Mouse (Mus musculus) midbrain, embryonic 12.5 days (tissue): ENCODE results near the gene Olfr1457. TPM values are rescaled to one million over a fixed set of nuclear protein-coding genes. Genes with fewer than 3 reads are reported as not detected.

ENCODE experiments used
- ATAC-seq: fragments of 200-750 bp; cut with Nextera tagmentation; 2 replicates; pipeline ENCODE4 v1.8.0; 2017; ENCODE audit warnings: low read depth, moderate TSS enrichment, moderate library complexity; ENCODE audit not compliant: low FRiP score
- H3K27ac ChIP-seq: fragments of 300-500 bp; sonication (generic); replicated peaks from 2 replicates; pipeline ENCODE4 v1.5.1; 2016; ENCODE audit warnings: mild to moderate bottlenecking
- H3K27me3 ChIP-seq: fragments of 300-500 bp; sonication (generic); 2 replicates; pipeline ENCODE4 v1.6.1; 2016; ENCODE audit warnings: mild to moderate bottlenecking
- H3K36me3 ChIP-seq: fragments of 300-500 bp; sonication (generic); 2 replicates; pipeline ENCODE4 v1.6.1; 2016
- H3K4me1 ChIP-seq: fragments of 300-500 bp; sonication (generic); 2 replicates; pipeline ENCODE4 v1.6.1; 2016
- H3K4me2 ChIP-seq: fragments of 300-500 bp; sonication (generic); replicated peaks from 2 replicates; pipeline ENCODE4 v1.6.1; 2016; ENCODE audit warnings: mild to moderate bottlenecking, moderate library complexity
- H3K4me3 ChIP-seq: fragments of 300-500 bp; sonication (generic); 2 replicates; pipeline ENCODE4 v1.5.1; 2016; ENCODE audit warnings: mild to moderate bottlenecking
- H3K9ac ChIP-seq: fragments of 300-500 bp; sonication (generic); replicated peaks from 2 replicates; pipeline ENCODE4 v1.6.1; 2016; ENCODE audit warnings: mild to moderate bottlenecking, moderate library complexity
- H3K9me3 ChIP-seq: fragments of 300-500 bp; sonication (generic); 2 replicates; pipeline ENCODE4 v1.6.1; 2016; ENCODE audit warnings: mild to moderate bottlenecking
- WGBS: fragments of 180-500 bp; shearing (Covaris S2); methylation state at CpG from one replicate; pipeline ENCODE4 v1.1.7; 2016; 5-methylcytosine and 5-hydroxymethylcytosine counted together
- polyA plus RNA-seq: library from polyadenylated mRNA; unstranded; fragments of >200 nt; fragmentation: Nextera tagmentation; extraction: Ambion mirVana; gene quantifications from 2 replicates; pipeline ENCODE4 v1.2.1, GENCODE M21; 2016

The Olfr1457 gene
- not detected in 2 replicates for polyA plus RNA-seq

GRCm38 (mm10) chr19:13097791-13098190, at the start of gene Olfr1457:
Olfr1457 (minus strand) TSS chr19:13097891.
- no peak within 1 kb of the TSS for H3K4me2 ChIP-seq
- ATAC-seq, result no peak
- H3K9me3 ChIP-seq, result peaks cover 6% of the 10 kb centered on the region; the same call in 1 of the 2 replicates
- no peak within 1 kb of the TSS for H3K27ac ChIP-seq
- 74% methylated on average over 2 of the region's 2 CpGs for WGBS
- H3K4me1 ChIP-seq, result no peaks in the 10 kb centered on the region
- H3K9ac ChIP-seq, result no peak within 1 kb of the TSS
- no peak within 1 kb of the TSS for H3K4me3 ChIP-seq
- H3K36me3 ChIP-seq, result no peaks in the 10 kb centered on the region
- no peaks in the 10 kb centered on the region for H3K27me3 ChIP-seq

- WGBS, result 84% methylated on average over 3 of the region's 3 CpGs
- H3K9ac ChIP-seq, result no peak within 1 kb of the TSS
- no peak within 1 kb of the TSS for H3K27ac ChIP-seq
- no peak for ATAC-seq
- no peaks in the 10 kb centered on the region for H3K36me3 ChIP-seq
- H3K4me2 ChIP-seq, result no peak within 1 kb of the TSS
- H3K9me3 ChIP-seq, result peaks cover 31% of the 10 kb centered on the region; the same call in 1 of the 2 replicates
- no peak within 1 kb of the TSS for H3K4me3 ChIP-seq
- no peaks in the 10 kb centered on the region for H3K4me1 ChIP-seq
- H3K27me3 ChIP-seq, result no peaks in the 10 kb centered on the region
Observed at GRCm38 (mm10) chr19:13106675-13107074, 9.0 kb upstream of the Olfr1457 start, which contains the start of gene Olfr1458. Olfr1458 (minus strand) TSS chr19:13106775.

GRCm38 (mm10) chr19:13093908-13094307, 3.8 kb downstream of the Olfr1457 start:
- no peak overlapping the region for H3K4me2 ChIP-seq
- no peak overlapping the region for H3K4me3 ChIP-seq
- no peak overlapping the region for H3K27ac ChIP-seq
- no peaks in the 10 kb centered on the region for H3K4me1 ChIP-seq
- H3K9ac ChIP-seq, result no peak overlapping the region
- no peak for ATAC-seq
- H3K36me3 ChIP-seq, result no peaks in the 10 kb centered on the region
- no peaks in the 10 kb centered on the region for H3K27me3 ChIP-seq
- WGBS, result 90% methylated on average over 1 of the region's 1 CpGs
- peaks cover 20% of the 10 kb centered on the region for H3K9me3 ChIP-seq

- Histone ChIP-seq H3K36me3 (no peaks in the 10 kb centered on the region), H3K27me3 (no peaks in the 10 kb centered on the region), H3K9ac (no peak within 1 kb of the TSS), H3K4me1 (no peaks in the 10 kb centered on the region), H3K4me3 (no peak within 1 kb of the TSS), H3K9me3 (peaks cover 17% of the 10 kb centered on the region), H3K4me2 (no peak within 1 kb of the TSS), H3K27ac (no peak within 1 kb of the TSS)
- ATAC-seq, result no peak
- 72% methylated on average over 2 of the region's 2 CpGs for WGBS
Observed at GRCm38 (mm10) chr19:13060310-13060709, 37.4 kb downstream of the Olfr1457 start, which contains the start of gene Olfr1454. Olfr1454 (plus strand) TSS chr19:13060610.

Other genes with a start within 250 kb of the Olfr1457 start
- gene Olfr1444, start 240.6 kb downstream of the Olfr1457 start, polyA plus RNA-seq, result not detected in 2 replicates
- gene Olfr1445, start 214.0 kb downstream of the Olfr1457 start, polyA plus RNA-seq, result not detected in 2 replicates
- not detected in 2 replicates for gene Olfr1446, start 204.4 kb downstream of the Olfr1457 start, polyA plus RNA-seq
- gene Olfr1447, start 194.1 kb downstream of the Olfr1457 start, polyA plus RNA-seq, result not detected in 2 replicates
- not detected in 2 replicates for gene Olfr1448, start 173.5 kb downstream of the Olfr1457 start, polyA plus RNA-seq
- not detected in 2 replicates for gene Olfr1449, start 167.1 kb downstream of the Olfr1457 start, polyA plus RNA-seq
- not detected in 2 replicates for gene Olfr1450, start 147.6 kb downstream of the Olfr1457 start, polyA plus RNA-seq
- not detected in 2 replicates for gene Olfr1451, start 102.9 kb downstream of the Olfr1457 start, polyA plus RNA-seq
- not detected in 2 replicates for gene Olfr1453, start 69.6 kb downstream of the Olfr1457 start, polyA plus RNA-seq
- not detected in 2 replicates for gene Olfr1454, start 37.3 kb downstream of the Olfr1457 start, polyA plus RNA-seq
- not detected in 2 replicates for gene Olfr1458, start 8.9 kb upstream of the Olfr1457 start, polyA plus RNA-seq
- not detected in 2 replicates for gene Olfr1459, start 51.7 kb upstream of the Olfr1457 start, polyA plus RNA-seq
- gene Olfr1461, start 65.1 kb upstream of the Olfr1457 start, polyA plus RNA-seq, result not detected in 2 replicates
- not detected in 2 replicates for gene Olfr1462, start 87.8 kb upstream of the Olfr1457 start, polyA plus RNA-seq
- gene Olfr1463, start 133.4 kb upstream of the Olfr1457 start, polyA plus RNA-seq, result not detected in 2 replicates
- not detected in 2 replicates for gene Olfr1465, start 217.7 kb upstream of the Olfr1457 start, polyA plus RNA-seq
- gene Olfr1466, start 241.0 kb upstream of the Olfr1457 start, polyA plus RNA-seq, result not detected in 2 replicates